Mouse (Mus musculus) layer of hippocampus, adult 9-11 months (tissue): ENCODE measurements at regions not wholly inside any gene's neighbourhood (a gene's known extent, or its start where the extent isn't known, plus 50 kb on each side); places are given as distances from the start of the nearest gene placed in this dataset.

Source experiments
- DNase-seq: peaks from one replicate; pipeline ENCODE4 v3.0.0; 2022

- DNase-seq, result no peak
These were observed 501.8 kb downstream of the Fat4 start for GRCm38 (mm10) chr3:39388491-39388890.

GRCm38 (mm10) chr3:39390442-39390841 is 503.7 kb downstream of the Fat4 start:
- DNase-seq, result no peak

GRCm38 (mm10) chr3:39392053-39392452 is 505.3 kb downstream of the Fat4 start:
- no peak for DNase-seq

GRCm38 (mm10) chr3:39396672-39397071 is 509.9 kb downstream of the Fat4 start:
- no peak for DNase-seq

- DNase-seq, result no peak
These were observed 510.5 kb downstream of the Fat4 start for GRCm38 (mm10) chr3:39397255-39397654.

- no peak for DNase-seq
These were observed 510.9 kb downstream of the Fat4 start for GRCm38 (mm10) chr3:39397677-39398076.

- DNase-seq, result no peak
These were observed 538.3 kb downstream of the Fat4 start for GRCm38 (mm10) chr3:39424778-39425642.

- no peak for DNase-seq
These were observed 538.9 kb downstream of the Fat4 start for GRCm38 (mm10) chr3:39425643-39426016.

GRCm38 (mm10) chr3:39443328-39443727 is 556.6 kb downstream of the Fat4 start:
- DNase-seq, result no peak

GRCm38 (mm10) chr3:39455650-39456049 is 568.9 kb downstream of the Fat4 start:
- no peak for DNase-seq

GRCm38 (mm10) chr3:39460183-39460888 is 573.6 kb downstream of the Fat4 start:
- peak; percentile 9 for DNase-seq

- no peak for DNase-seq
These were observed 574.8 kb downstream of the Fat4 start for GRCm38 (mm10) chr3:39461561-39461960.

GRCm38 (mm10) chr3:39465811-39466210 is 579.1 kb downstream of the Fat4 start:
- no peak for DNase-seq

- DNase-seq, result no peak
These were observed 602.7 kb downstream of the Fat4 start for GRCm38 (mm10) chr3:39489392-39489791.

- DNase-seq, result peak; percentile 34
These were observed 607.6 kb downstream of the Fat4 start for GRCm38 (mm10) chr3:39494363-39494762.

- no peak for DNase-seq
These were observed 641.3 kb downstream of the Fat4 start for GRCm38 (mm10) chr3:39528087-39528486.

GRCm38 (mm10) chr3:39537515-39537914 is 650.8 kb downstream of the Fat4 start:
- no peak for DNase-seq

GRCm38 (mm10) chr3:39540530-39541118 is 653.9 kb downstream of the Fat4 start:
- DNase-seq, result no peak

- DNase-seq, result no peak
These were observed 672.8 kb downstream of the Fat4 start for GRCm38 (mm10) chr3:39559460-39560041.

GRCm38 (mm10) chr3:39560951-39561350 is 674.2 kb downstream of the Fat4 start:
- DNase-seq, result no peak

GRCm38 (mm10) chr3:39571444-39572237 is 684.9 kb downstream of the Fat4 start:
- DNase-seq, result no peak

GRCm38 (mm10) chr3:39575200-39575599 is 688.5 kb downstream of the Fat4 start:
- no peak for DNase-seq

- DNase-seq, result no peak
These were observed 704.6 kb downstream of the Fat4 start for GRCm38 (mm10) chr3:39591312-39591711.
